Mouse (Mus musculus): ENCODE measurements at regions not wholly inside any gene's neighbourhood (a gene's known extent, or its start where the extent isn't known, plus 50 kb on each side); places are given as distances from the start of the nearest gene placed in this dataset.

DNA sequence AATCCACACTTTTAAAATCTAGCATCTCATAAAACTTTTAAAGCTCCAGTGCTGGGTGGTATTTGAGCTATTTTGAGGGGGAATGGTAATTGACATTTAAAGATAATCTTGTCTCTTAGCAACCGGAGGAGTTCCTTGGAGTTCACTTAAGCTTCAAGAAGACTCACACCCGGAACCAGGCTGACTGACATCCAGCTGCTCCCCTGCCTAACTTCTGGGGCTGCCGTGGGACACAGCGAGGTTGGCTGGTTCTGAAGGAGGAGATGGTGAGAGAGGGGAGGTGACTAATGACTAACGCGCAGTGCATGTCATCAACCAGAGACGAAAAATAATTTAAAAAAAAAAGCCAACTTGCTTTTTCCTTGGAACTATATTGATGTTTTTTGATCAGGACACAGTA is 157.7 kb upstream of the Ado start:
- 68% methylated on average over 7 of the region's 7 CpGs for WGBS
- no peaks in the 10 kb centered on the region for H3K36me3 ChIP-seq (ENCODE audit: control insufficient read depth, insufficient read depth, low read length)
- no peaks in the 10 kb centered on the region for H3K4me1 ChIP-seq (ENCODE audit: control insufficient read depth, insufficient read depth, low read length)
- no peak overlapping the region for H3K4me2 ChIP-seq (replicated peaks; ENCODE audit: low read depth, low read length, severe bottlenecking)
- H3K27ac ChIP-seq (replicated peaks; ENCODE audit: low read depth, low read length) = no peak overlapping the region
- no peaks in the 10 kb centered on the region for H3K9me3 ChIP-seq (ENCODE audit: control insufficient read depth, low read length)
- no peaks in the 10 kb centered on the region for H3K27me3 ChIP-seq (ENCODE audit: control insufficient read depth, insufficient read depth, low read length)
- DNase-seq (ENCODE audit: low spot score) (no peak), ATAC-seq (ENCODE audit: low FRiP score, low read depth) (no peak)
- no peak overlapping the region for H3K4me3 ChIP-seq (replicated peaks; ENCODE audit: low read length)
- TF ChIP-seq POLR2A (IDR thresholded peaks at IDR 0.05; ENCODE audit: borderline replicate concordance, extremely low read depth, insufficient read depth, insufficient read length) = no peak
- H3K9ac ChIP-seq (ENCODE audit: low read depth, low read length, severe bottlenecking) = no peak overlapping the region

- no peaks in the 10 kb centered on the region for H3K4me1 ChIP-seq (ENCODE audit: control insufficient read depth, insufficient read depth, low read length)
- no peak overlapping the region for H3K4me3 ChIP-seq (replicated peaks; ENCODE audit: low read length)
- H3K27ac ChIP-seq (replicated peaks; ENCODE audit: low read depth, low read length) = no peak overlapping the region
- H3K36me3 ChIP-seq (ENCODE audit: control insufficient read depth, insufficient read depth, low read length) = no peaks in the 10 kb centered on the region
- ATAC-seq (ENCODE audit: low FRiP score, low read depth) (no peak), DNase-seq (ENCODE audit: low spot score) (no peak)
- no peak overlapping the region for H3K4me2 ChIP-seq (replicated peaks; ENCODE audit: low read depth, low read length, severe bottlenecking)
- no peaks in the 10 kb centered on the region for H3K9me3 ChIP-seq (ENCODE audit: control insufficient read depth, low read length)
- no peaks in the 10 kb centered on the region for H3K27me3 ChIP-seq (ENCODE audit: control insufficient read depth, insufficient read depth, low read length)
- H3K9ac ChIP-seq (ENCODE audit: low read depth, low read length, severe bottlenecking) = no peak overlapping the region
- 68% methylated on average over 9 of the region's 9 CpGs for WGBS
- TF ChIP-seq POLR2A (IDR thresholded peaks at IDR 0.05; ENCODE audit: borderline replicate concordance, extremely low read depth, insufficient read depth, insufficient read length) = no peak
Measured at GRCm38 (mm10) chr10:67702783-67703455, 154.2 kb upstream of the Ado start.

GRCm38 (mm10) chr10:67697401-67698195 is 148.8 kb upstream of the Ado start:
- DNase-seq (ENCODE audit: low spot score) = no peak
- no peaks in the 10 kb centered on the region for H3K27me3 ChIP-seq (ENCODE audit: control insufficient read depth, insufficient read depth, low read length)
- H3K9ac ChIP-seq (ENCODE audit: low read depth, low read length, severe bottlenecking) = no peak overlapping the region
- 64% methylated on average over 16 of the region's 16 CpGs for WGBS
- H3K9me3 ChIP-seq (ENCODE audit: control insufficient read depth, low read length) = no peaks in the 10 kb centered on the region
- H3K4me3 ChIP-seq (replicated peaks; ENCODE audit: low read length) = no peak overlapping the region
- TF ChIP-seq POLR2A (IDR thresholded peaks at IDR 0.05; ENCODE audit: borderline replicate concordance, extremely low read depth, insufficient read depth, insufficient read length) = no peak
- H3K36me3 ChIP-seq (ENCODE audit: control insufficient read depth, insufficient read depth, low read length) = no peaks in the 10 kb centered on the region
- no peak overlapping the region for H3K4me2 ChIP-seq (replicated peaks; ENCODE audit: low read depth, low read length, severe bottlenecking)
- no peak for ATAC-seq (ENCODE audit: low FRiP score, low read depth)
- H3K4me1 ChIP-seq (ENCODE audit: control insufficient read depth, insufficient read depth, low read length) = no peaks in the 10 kb centered on the region
- no peak overlapping the region for H3K27ac ChIP-seq (replicated peaks; ENCODE audit: low read depth, low read length)

DNA sequence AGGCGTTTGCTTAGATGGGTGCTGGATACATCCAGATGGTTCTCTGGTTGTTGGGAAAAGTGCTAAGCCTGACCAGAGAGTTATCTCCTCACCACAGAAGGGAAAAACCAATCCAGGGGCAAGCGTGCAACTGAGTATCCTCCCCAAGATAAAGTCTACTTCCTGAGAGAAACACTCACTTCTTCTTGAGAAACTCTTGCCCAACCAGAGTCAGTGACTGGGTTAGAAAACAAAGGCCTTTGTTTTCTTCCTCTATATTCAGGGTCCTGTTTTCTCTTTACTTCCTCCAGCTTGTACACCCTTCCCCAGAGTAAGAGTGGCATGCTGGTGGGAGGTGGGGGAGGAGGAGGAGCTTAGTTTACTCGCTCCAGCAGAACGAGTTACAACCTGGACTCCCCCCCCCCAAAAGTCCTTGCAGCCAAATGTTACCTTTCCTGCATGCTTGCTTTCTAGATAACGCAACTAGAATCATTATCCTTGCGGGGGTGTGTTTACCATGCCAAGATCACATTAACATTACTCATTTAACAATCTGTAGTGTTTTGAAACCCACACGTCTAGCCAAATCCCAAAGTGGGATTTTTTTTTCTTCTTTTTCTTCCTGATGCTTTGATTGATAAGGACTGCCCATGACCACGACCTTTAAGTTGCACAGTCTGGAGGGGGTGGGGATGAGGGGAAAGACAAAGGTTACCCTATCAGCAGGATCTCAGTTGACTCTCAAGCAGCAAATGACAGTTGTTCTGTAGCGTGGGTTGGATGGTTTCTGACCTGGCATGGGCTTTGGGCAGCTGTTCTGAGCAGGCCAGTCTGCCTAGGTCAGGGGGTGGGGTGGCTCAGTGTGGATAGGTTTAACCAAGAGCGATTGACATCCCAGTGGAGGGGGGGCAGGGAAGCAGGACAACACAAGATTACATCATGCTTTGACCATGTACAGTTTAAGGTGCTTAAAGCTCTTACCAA is 147.4 kb upstream of the Ado start:
- DNase-seq (ENCODE audit: low spot score) = no peak

GRCm38 (mm10) chr10:67694751-67695150 is 146.0 kb upstream of the Ado start:
- H3K36me3 ChIP-seq (ENCODE audit: control insufficient read depth, insufficient read depth, low read length) = no peaks in the 10 kb centered on the region
- 91% methylated on average over 4 of the region's 4 CpGs for WGBS
- H3K4me2 ChIP-seq (replicated peaks; ENCODE audit: low read depth, low read length, severe bottlenecking) = no peak overlapping the region
- no peaks in the 10 kb centered on the region for H3K9me3 ChIP-seq (ENCODE audit: control insufficient read depth, low read length)
- H3K4me1 ChIP-seq (ENCODE audit: control insufficient read depth, insufficient read depth, low read length) = no peaks in the 10 kb centered on the region
- no peaks in the 10 kb centered on the region for H3K27me3 ChIP-seq (ENCODE audit: control insufficient read depth, insufficient read depth, low read length)
- no peak for TF ChIP-seq POLR2A (IDR thresholded peaks at IDR 0.05; ENCODE audit: borderline replicate concordance, extremely low read depth, insufficient read depth, insufficient read length)
- ATAC-seq (ENCODE audit: low FRiP score, low read depth) (no peak), DNase-seq (ENCODE audit: low spot score) (no peak)
- H3K27ac ChIP-seq (replicated peaks; ENCODE audit: low read depth, low read length) = no peak overlapping the region
- no peak overlapping the region for H3K9ac ChIP-seq (ENCODE audit: low read depth, low read length, severe bottlenecking)
- H3K4me3 ChIP-seq (replicated peaks; ENCODE audit: low read length) = no peak overlapping the region

More for the DNA sequence above, 147.4 kb upstream of the Ado start:
- ATAC-seq (ENCODE audit: low FRiP score, low read depth) = no peak
- H3K9me3 ChIP-seq (ENCODE audit: control insufficient read depth, low read length) = no peaks in the 10 kb centered on the region
- 58% methylated on average over 10 of the region's 10 CpGs for WGBS
- no peak overlapping the region for H3K4me2 ChIP-seq (replicated peaks; ENCODE audit: low read depth, low read length, severe bottlenecking)
- no peak for TF ChIP-seq POLR2A (IDR thresholded peaks at IDR 0.05; ENCODE audit: borderline replicate concordance, extremely low read depth, insufficient read depth, insufficient read length)
- H3K27ac ChIP-seq (replicated peaks; ENCODE audit: low read depth, low read length) = no peak overlapping the region
- no peak overlapping the region for H3K4me3 ChIP-seq (replicated peaks; ENCODE audit: low read length)
- H3K36me3 ChIP-seq (ENCODE audit: control insufficient read depth, insufficient read depth, low read length) = no peaks in the 10 kb centered on the region
- H3K4me1 ChIP-seq (ENCODE audit: control insufficient read depth, insufficient read depth, low read length) = no peaks in the 10 kb centered on the region
- H3K9ac ChIP-seq (ENCODE audit: low read depth, low read length, severe bottlenecking) = no peak overlapping the region
- no peaks in the 10 kb centered on the region for H3K27me3 ChIP-seq (ENCODE audit: control insufficient read depth, insufficient read depth, low read length)
